Mouse (Mus musculus) retina, adult 2 months (tissue): Measurements from ENCODE around the gene Zfp664.

Experiments used
- DNase-seq: peaks from one replicate; pipeline ENCODE4 v3.0.0-alpha.2; 2012; ENCODE audit warnings: low read depth, low spot score

Zfp664 gene

DNA sequence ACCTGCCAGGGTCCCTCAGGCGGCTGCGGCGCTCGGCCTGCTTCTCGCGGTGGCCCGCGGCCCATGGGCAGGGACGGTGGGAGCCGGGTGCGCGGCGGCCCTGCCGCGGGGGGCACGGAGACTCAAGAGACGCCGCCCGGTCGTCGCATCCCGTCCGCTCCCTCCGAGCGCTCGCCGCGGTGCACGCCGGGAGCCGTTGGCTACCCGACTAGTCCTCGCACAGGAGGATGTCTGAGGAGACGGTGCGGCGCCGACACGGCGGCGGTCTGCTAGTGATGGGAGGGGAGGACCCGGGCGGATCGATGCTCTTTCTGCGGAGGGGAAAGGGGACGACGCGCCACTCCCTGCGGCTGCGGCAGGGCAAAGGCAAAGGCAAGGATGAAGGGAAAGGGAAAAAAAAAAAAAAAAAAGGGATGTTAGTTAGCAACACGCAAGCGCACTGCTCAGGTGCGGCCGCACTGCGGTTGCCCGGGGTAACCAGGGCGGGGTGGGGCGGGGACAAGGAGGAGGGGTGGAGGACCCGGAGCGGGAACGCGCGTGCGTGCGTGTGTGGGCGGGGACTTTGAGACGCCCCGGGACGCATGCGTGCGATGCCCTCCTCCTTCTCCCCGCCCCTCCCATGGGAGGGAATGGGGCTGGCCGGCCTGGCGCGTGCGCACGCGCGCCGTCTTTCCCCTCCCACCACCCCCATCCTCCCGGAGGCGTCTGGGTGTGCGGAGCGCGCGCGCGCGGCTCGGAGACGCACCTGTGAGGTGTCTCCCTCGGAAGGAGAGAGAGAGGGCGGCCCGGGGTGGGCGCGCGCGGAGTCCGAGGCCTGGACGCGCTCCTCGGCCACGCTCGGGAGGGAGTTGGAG lies at the start of gene Zfp664, which contains the start of gene Ccdc92:
Gene Zfp664 (plus strand): TSS at position 679 of the 854 bp plus-strand sequence.
Gene Ccdc92 (minus strand): TSS at position 412 of the 854 bp plus-strand sequence.
- DNase-seq = peak; percentile 99

DNA sequence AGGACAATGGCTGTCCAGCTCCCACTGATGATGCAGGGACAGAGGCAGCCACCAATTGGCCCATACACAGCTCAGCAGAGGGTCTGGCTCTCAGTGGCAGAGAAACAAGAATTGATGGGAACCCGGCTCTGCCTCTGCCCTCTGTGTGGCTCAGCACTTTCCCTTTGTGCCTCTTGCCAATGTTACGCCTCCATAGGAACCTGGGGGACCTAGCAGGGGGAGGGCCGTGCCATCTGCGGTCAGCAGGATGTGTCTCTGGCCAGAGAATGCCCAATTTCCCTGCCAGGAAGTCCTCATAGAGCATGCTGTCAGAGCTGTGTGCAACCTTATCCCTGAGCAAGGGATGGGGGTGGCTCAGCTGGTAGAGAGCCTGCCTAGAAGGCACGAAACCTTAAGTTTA lies 47.7 kb upstream of the Zfp664 start:
- DNase-seq = no peak

DNA sequence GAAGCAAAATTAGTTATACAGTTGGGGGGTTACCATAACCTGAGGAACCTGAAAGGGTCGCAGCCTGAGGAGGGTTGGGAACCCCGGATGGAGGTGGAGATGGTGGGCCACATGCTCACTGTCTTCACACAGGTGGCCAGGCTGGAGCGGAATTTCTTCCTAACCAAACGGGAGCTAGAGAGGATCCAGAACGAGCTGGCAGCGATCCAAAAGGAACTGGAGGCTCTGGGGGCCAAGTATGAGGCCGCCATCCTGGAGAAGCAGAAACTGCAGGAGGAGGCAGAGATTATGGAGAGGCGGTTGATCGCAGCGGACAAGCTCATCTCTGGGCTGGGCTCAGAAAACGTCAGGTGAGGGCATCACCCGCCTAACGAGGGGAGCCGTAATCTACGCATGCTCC lies 45.4 kb upstream of the Zfp664 start:
- DNase-seq = no peak

DNA sequence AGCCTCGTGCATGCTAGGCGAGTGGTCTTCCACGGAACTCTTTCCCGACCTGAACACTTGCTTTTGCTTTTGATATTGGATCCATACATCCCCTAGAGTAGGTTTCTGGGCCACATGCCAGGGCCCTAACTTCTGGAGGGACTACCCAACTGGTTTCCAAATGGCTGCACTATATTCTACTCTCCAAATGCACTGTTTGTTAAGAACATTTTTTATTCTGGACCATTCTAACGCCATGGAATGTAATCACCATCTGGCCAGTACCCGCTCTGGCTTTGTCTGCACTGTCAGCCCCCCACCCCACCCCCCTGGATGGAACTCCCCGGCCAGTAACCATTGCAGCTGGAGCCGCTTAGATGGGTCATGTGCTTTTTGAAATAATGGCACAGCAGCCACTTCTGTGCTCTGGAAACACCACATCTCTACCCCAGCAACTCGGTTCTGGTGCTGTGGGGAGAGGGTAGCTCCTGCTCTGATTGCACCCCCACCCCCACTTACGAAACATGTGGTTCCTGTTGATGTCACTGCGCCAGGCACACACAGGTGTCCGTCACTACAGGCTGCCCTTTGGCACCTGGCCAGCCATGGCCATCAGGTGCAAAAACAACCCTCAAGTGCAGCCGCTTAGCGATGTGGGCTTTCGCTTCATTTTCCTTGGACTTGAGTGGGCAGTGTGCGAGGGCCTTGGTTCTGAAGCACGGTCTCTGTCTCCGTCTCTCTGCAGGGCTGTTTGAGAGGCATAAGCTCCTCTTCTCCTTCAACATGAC lies 40.2 kb upstream of the Zfp664 start:
- DNase-seq = no peak

DNA sequence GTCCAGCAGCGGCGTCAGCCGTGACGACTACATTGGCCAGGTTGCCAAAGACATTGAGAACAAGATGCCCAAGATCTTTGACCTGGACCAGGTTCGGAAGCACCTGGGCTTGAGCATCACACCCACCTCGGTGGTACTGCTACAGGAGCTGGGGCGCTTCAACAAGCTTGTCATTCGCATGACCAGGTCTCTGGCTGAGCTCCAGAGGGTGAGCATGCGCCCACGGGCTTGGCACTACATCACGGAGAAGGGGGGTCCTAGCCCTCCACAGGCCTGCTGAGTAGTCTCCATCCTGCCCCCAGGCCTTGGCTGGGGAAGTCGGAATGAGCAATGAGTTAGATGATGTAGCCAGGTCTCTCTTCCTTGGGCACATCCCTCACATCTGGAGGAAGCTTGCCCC lies 32.2 kb upstream of the Zfp664 start:
- DNase-seq = no peak

DNA sequence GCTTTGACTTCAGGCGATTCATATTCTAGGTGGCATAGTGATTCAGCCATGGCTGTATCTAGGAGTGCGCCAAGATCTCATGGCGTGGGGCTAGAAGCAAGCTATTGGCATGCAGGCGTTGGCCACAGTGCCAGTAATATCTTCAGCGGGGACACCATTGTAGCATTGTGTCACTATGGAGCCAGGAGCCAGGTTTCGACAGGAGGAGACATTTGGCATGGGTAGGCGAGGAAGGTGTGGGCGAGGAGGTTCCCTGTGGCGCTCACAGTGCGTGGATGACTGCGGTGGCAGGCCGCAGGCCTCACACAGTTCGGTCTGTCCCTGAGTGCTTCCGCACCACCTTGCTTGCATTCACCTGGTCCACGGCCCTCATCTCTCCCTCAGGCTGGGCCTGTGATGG lies 27.3 kb upstream of the Zfp664 start:
- no peak for DNase-seq

DNA sequence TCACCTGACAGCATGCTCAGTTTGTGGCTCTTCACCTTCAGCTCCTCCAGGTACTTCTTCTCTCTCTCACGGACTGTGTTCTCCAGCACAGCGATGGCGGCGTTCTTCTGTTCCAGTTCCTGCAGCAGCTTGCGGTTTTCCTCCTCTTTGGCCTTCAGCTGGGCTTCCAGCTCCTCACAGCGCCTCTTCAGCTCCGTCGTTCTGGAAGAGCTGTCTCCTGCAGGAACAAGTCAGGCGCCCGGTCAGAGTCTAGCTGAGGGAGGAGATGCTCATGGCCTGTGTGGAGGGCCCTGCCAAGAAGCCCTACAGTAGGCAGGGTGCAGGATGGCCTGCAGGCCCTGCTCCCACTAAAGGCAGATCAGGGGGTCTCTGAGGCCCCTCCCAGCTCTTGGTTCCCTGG lies 26.4 kb upstream of the Zfp664 start:
- DNase-seq = no peak

DNA sequence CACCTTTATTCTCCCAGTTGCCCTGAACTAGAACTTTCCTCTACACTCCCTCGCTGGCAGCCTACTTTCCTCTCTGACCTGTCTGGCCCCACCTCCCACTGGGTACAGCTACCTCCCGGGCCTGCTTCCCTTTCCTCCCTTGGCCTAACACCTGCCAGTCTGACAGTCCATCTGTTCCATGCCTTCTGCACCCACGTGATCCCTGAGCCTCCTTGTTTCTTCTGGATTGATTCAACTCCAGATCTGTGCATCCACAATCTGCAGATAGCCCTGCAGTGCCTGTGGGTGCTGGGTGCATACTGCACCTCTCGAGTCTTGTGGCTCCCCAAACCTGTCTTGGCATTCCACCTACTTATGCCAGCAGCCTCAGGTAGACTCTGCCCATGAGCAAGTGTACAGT lies 25.9 kb upstream of the Zfp664 start:
- no peak for DNase-seq

DNA sequence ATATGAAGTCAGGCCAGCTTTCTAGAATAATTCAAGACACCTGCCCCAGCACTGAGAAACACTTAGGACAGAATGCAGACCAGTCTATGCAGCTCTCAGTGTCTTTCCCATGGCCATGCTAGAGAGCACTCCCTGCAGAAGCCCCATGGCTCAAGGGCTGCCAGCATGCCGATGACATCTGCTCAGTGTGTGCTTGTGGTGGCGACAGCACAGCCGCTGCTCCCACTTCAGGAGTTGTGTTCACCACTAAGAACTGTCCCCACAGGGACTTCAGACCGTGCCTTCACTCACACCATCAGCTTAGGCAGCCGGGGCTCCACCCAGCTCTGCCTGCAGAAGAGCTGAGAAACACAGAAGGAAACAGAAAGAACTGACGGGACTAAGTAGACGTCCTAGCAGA lies 22.3 kb upstream of the Zfp664 start:
- DNase-seq = no peak

DNA sequence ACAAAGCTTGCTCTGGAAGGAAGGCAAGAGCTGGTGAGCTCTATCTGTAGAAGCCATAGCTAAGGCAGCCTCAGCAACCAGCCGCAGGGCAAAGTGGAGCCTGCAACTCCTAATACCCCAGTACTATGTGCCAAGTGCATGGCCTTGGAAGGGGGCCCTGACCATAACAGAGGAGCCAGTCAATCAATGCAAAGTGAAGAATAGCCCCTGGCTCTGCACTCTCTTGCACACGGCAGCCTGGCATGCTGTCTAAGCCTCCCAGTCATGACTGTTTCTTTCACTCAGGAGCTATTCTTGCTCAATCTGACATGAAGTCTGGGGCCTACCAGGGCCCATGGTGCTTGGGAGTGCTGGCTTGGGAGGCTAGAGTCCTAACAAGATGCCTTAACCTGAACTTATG lies 21.8 kb upstream of the Zfp664 start:
- DNase-seq = no peak

DNA sequence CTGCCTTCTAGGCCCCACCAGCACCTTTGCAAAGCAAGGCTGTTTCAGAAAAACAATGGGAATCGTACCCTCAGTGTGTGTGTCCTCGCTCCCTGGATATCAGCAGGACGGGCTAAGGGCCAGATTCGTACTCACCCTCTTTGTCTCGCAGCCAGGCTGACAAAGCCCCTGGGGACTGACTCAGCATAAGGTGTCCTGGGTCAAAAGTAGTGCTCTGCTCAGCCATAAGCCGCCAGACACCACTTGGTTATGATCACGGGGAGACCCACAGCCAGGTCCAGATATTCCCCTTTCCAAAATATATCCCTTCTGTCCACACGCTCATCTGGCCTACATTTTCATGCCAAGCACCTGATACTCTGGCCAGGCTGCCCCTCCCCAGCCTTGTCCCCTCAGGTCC lies 19.1 kb upstream of the Zfp664 start:
- no peak for DNase-seq

DNA sequence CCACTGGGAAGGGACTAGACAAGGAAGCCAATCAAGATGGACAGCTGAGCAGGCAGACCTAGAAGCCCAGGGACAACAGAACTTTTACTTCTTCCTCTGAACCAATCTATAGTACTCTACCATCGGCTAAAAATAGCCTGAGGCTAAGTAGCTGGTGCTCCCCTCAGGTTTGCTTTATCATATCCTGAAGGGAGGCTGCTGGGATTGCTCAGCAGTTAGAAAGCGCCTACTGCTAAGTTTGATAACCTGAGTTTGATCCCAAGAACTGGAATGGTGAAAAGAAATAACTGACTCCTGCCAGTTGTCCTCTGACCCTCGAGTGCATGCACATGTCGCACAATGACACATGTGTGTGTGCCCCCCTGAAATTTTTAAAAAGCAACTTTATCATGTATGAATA lies 17.6 kb upstream of the Zfp664 start:
- no peak for DNase-seq

DNA sequence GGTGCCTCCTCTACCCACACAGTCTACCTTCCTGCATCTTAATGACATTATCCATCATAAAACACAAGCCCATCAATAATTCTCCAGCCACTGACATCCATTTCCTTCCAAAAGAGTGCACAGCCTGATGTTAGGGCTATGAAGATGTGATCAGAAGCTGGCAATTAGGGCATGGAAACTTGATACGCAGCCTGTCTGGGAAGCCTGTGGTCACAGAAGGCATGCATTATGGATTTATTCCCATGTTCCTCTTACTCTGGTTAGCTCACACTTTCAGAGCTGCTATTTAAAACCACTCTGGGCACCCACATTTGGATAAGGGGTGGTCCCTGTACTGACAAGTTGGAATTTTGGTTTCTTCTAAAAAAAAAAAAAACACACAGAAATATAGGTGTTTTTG lies 15.5 kb upstream of the Zfp664 start:
- DNase-seq = no peak

DNA sequence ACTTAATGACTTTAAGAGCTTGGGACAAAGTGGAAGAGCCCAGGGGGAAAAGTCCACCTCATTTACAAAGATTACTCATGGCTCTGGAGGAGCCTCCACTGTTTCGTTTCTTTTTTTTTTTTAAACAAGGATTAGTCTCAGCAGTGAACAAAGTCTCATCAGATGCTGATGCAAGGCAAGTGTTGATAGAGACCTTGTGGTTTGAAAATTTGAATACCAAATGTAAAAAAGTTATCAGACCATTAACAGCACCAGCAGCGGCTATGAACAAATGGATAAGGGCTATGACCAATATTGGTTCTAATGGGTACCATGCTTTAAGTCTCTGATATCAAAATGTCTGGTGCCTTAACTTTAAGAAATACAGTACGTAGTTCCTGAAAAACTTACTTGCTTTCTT lies 13.5 kb upstream of the Zfp664 start:
- DNase-seq = no peak

DNA sequence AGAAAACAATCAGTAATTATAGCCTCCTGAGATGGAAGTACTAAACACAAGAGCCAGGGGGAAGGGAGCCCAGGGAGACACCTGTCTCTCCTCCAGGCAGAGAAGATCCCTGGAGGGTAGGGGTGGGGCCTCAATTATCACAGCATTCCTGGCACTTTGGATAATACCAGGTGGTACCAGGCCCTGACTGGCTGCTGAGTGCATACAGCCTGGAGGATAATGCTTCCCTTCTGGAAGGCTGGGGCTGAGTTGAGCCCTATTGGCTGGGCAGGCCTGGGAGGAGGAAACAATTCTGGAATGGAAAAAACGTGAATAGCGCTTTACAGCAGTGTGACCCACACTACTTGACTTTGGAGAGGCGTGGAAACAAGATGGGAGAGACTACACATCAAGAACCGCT lies 10.9 kb upstream of the Zfp664 start:
- DNase-seq = no peak

DNA sequence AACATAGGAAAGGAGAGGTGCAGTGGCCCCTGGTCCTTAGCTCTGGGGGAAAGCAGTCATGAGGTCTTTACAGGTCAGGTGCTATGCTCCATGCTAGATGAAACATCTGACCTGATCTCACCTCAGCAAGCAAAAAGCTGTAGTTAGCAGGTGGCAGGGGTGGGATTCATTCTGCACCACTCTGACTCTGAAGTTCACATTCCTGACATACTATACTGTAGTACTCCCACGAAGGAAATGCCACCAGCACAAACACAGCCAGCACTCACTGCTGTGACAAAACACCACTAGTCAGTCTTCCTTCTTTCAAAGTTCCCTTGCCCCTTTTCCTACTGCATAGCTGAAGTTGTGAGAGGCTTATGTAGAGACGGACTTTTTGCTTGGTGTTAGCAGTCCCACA lies 10.2 kb upstream of the Zfp664 start:
- DNase-seq = no peak

DNA sequence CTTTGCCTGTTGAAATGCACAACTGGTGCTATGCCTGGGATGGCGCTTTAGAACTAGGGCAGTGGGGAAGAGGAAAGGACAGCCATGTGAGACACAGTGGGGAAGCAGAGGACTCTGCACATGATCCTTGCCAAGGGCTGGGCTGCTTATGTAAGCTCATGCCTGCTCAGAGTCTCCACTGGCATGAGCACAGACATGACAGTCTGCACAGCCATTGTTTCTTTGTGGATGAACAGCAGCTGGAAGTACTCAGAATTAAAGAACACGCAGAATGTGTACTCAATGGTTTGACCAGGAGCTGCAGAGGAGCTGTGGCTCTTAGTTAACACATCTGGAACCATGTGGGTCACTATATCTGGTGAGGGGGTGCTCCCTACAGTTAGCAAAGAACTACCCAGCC lies 9.4 kb upstream of the Zfp664 start:
- no peak for DNase-seq

DNA sequence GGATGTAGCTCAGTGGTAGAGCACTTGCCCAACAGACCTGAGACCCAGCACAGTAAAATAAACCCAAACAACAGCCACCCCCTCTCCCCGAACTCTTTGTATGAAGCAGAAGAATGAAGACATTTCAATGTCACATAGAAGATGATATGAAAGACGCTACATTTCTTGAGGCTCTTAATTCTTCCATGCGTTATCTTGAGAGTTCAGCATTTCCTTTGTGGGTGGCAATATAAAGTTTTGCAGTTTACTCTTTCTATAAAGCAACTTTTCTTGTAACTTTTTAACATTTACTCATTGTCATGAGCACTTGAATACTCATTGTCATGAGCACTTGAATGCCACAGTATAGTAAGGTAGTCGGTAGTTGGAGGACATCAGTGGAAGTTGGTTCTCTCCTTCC lies 8.3 kb upstream of the Zfp664 start:
- DNase-seq = no peak

DNA sequence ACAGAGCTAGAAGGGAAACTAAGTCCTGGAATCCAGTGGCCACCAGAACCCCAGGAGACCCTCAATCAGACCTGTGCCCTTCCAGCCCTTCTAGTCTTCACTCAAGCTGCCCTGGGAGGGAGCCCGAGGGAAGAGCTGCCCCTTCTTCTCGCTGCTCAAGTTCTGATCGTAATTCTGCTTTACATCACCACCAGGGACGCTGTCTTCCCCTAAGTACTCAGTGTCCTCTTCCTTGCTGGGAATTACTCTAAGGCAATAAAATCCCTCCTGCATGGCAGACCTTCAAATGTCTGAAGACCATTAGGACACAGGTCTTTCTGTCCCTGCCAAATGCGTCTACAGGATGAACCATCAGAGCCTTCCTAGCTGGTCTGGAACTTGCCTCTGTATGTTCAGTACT lies 2.5 kb upstream of the Zfp664 start:
- DNase-seq = no peak

DNA sequence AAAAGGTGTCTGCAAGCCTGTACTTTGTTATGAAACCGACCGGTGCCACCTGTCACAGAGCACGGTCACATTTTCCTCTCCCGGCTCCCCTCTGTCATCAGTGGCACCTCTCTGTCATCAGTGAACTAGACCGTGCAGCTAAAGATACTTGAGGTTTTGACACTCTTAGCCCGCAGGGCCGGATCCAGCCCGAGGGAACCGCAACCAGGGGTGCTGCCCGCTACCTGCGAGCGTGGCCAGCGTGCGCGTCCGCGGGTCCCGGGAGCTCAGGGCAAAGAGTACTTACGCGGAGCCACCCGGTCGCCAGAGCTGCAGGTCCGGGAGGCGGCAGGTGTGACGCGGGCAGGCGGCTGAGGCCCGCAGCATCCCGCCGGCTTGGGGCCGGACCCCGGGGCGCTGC lies 1.0 kb upstream of the Zfp664 start:
- no peak for DNase-seq

DNA sequence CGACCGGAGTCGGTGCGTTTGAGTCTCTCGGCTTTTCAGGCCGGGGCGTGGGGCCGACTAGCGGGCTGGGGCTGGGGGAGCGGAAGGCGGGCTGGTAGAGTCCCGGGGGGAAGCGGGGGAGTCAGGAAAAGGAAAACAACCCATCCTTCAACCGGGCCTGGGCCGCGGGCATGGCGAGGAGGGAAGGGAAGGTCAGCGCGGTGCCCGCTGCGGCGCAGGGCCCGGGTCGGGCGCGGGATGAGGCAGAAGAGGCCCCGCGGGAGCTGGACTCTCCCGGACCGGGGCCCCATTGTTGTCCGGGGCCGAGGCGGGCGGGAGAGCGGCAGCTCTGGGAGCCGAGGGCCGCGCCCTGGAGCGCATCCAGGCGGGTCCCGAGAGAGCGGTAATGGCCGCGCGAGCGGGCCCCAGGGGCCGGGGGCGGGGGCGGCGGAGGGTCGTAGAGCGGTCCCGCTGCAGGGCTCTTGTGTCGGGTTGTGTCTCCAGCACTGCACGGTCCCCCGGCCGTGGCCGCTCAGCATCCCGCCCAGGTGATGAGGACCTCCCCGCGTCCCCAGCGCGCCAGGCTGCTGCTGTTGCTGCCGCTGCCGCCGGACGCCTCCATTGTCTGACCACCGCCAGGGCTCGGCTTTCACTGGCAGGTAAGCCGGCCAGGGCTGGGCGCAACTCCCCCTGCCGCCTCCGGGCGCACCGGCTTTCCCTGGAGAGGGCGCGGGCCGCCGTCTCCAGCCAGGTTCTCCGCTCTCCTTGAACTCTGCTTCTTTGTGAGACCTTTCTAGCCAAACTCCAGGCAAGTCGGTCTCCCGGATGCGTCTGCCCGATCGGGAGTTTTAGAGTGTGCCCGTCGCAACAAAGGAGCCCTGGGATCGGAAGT lies 615 bp downstream of the Zfp664 start:
- no peak for DNase-seq

DNA sequence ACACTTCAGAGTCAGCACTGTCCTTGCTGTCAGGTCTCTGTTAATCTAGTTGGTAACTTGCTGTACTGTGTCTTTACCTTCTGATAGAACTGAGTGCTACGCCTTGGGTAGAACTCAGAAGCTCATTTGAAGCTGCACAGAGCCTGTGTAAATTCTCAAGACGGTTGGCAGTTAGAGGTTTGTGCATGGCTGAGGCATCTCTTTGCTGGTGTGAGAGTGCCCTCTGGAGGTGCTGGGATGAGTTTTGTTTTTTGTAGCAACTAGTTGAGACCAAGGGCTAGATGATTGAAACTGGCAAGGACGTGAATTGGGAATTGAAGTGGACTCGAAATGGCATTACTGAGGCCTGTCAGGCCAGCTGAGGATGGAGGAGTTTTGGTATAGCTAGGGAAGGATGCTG lies 6.5 kb downstream of the Zfp664 start:
- peak; percentile 56 for DNase-seq
